ENCODE assay signal across 12 mouse cellular contexts in genomic region chr13:100871445-100872171, GRCm38 (mm10). TPM values are rescaled to one million over a fixed set of nuclear protein-coding genes. Genes with fewer than 3 reads are reported as not detected.
DNase-seq lines count a peak whose midpoint lies in the region; ATAC-seq and TF ChIP-seq lines count a peak whose summit lies in the region.
"Had no signal": no experiment of that assay in that cellular context is flagged by ENCODE, and none has a peak within 500 bp of the region (broad histone marks: within the 10 kb centered on the region; RNA-seq: fewer than 3 reads in every experiment).

No protein-coding gene starts in this region.

- no peaks in the 10 kb centered on the region for H3K36me3 ChIP-seq in heart, embryonic 12.5 days
- no peaks in the 10 kb centered on the region for H3K36me3 ChIP-seq in hindbrain, postnatal 0 days (ENCODE audit: insufficient read depth, low read length)
- H3K36me3 ChIP-seq in limb, embryonic 10.5 days, result no peaks in the 10 kb centered on the region
- H3K36me3 ChIP-seq: embryonic facial prominence, embryonic 13.5 days had no signal

- H3K9me3 ChIP-seq in heart, embryonic 12.5 days (replicated peaks), result 0 out of 2 replicates have a peak, but pooled peaks cover 2% of the 10 kb centered on the region
- no peaks in the 10 kb centered on the region for H3K9me3 ChIP-seq in hindbrain, postnatal 0 days (ENCODE audit: low read length)
- no peaks in the 10 kb centered on the region for H3K9me3 ChIP-seq in limb, embryonic 10.5 days (replicated peaks)
- H3K9me3 ChIP-seq: embryonic facial prominence, embryonic 13.5 days had no signal

- no peak for ATAC-seq in heart, embryonic 12.5 days (ENCODE audit: insufficient number of reproducible peaks, low FRiP score)
- peak; percentile 80 for ATAC-seq in hindbrain, postnatal 0 days

- no peak overlapping the region for H3K4me3 ChIP-seq in heart, embryonic 12.5 days
- H3K4me3 ChIP-seq in hindbrain, postnatal 0 days (ENCODE audit: low read length), result no peak overlapping the region
- H3K4me3 ChIP-seq in limb, embryonic 10.5 days, result no peak overlapping the region
- H3K4me3 ChIP-seq: embryonic facial prominence, embryonic 13.5 days had no signal

- TF ChIP-seq CTCF in hindbrain, postnatal 0 days (IDR thresholded peaks at IDR 0.05; ENCODE audit: low read depth), result no peak

- WGBS in heart, embryonic 12.5 days, result 61% methylated on average over 11 of the region's 11 CpGs
- 28% methylated on average over 11 of the region's 11 CpGs for WGBS in hindbrain, postnatal 0 days
- WGBS in limb, embryonic 10.5 days, result 76% methylated on average over 11 of the region's 11 CpGs

- no peaks in the 10 kb centered on the region for H3K27me3 ChIP-seq in heart, embryonic 12.5 days (replicated peaks)
- no peaks in the 10 kb centered on the region for H3K27me3 ChIP-seq in hindbrain, postnatal 0 days (ENCODE audit: insufficient read depth, low read length)
- no peaks in the 10 kb centered on the region for H3K27me3 ChIP-seq in limb, embryonic 10.5 days (ENCODE audit: low read depth, poor library complexity, severe bottlenecking)
- H3K27me3 ChIP-seq: embryonic facial prominence, embryonic 13.5 days had no signal

- DNase-seq in heart, adult 11 months, result peak; percentile 23
- peak; percentile 29 for DNase-seq in right cerebral cortex, adult 18-20 months
- DNase-seq in right cerebral cortex, postnatal 4 days, result no peak
- DNase-seq in hindbrain, postnatal 0 days (ENCODE audit: low spot score), result peak; percentile 57
- peak; percentile 43 for DNase-seq in telencephalon, adult 2 months (ENCODE audit: low read depth, low spot score)
- no peak for DNase-seq in limb, embryonic 10.5 days (ENCODE audit: low spot score)
- no peak for DNase-seq in cerebellum, adult 9-10 months
- DNase-seq: cerebellum, postnatal 14 days; kidney, postnatal 36 days had no signal

- H3K9ac ChIP-seq in heart, embryonic 12.5 days, result no peak overlapping the region
- H3K9ac ChIP-seq in hindbrain, postnatal 0 days (replicated peaks; ENCODE audit: low read length), result no peak overlapping the region
- H3K9ac ChIP-seq: embryonic facial prominence, embryonic 13.5 days had no signal

- H3K27ac ChIP-seq in heart, embryonic 12.5 days (ENCODE audit: poor library complexity, severe bottlenecking), result no peak overlapping the region
- H3K27ac ChIP-seq in hindbrain, postnatal 0 days, result peak overlapping the region; percentile 41; the same call in 1 of the 2 replicates
- H3K27ac ChIP-seq in limb, embryonic 10.5 days, result no peak overlapping the region
- H3K27ac ChIP-seq: embryonic facial prominence, embryonic 13.5 days had no signal

- H3K4me2 ChIP-seq in heart, embryonic 12.5 days, result no peak overlapping the region
- H3K4me2 ChIP-seq in hindbrain, postnatal 0 days (ENCODE audit: low read depth, low read length), result no peak overlapping the region
- H3K4me2 ChIP-seq: embryonic facial prominence, embryonic 13.5 days; liver, embryonic 11.5 days had no signal

- peaks cover 8% of the 10 kb centered on the region; the same call in 1 of the 2 replicates for H3K4me1 ChIP-seq in heart, embryonic 12.5 days (replicated peaks)
- no peaks in the 10 kb centered on the region for H3K4me1 ChIP-seq in hindbrain, postnatal 0 days (ENCODE audit: insufficient read depth, low read length)
- H3K4me1 ChIP-seq in limb, embryonic 10.5 days, result 0 out of 2 replicates have a peak, but pooled peaks cover 4% of the 10 kb centered on the region
- H3K4me1 ChIP-seq: embryonic facial prominence, embryonic 13.5 days had no signal

RNA-seq across cellular contexts. Expression of gene Slc30a5, which starts 38.4 kb away (rescaled TPM):
- polyA plus RNA-seq in heart, embryonic 12.5 days (2016; fragmentation: Nextera tagmentation; extraction: Ambion mirVana), result 43.1 and 44.8 TPM in 2 replicates
- 41.3 and 41.7 TPM in 2 replicates for total RNA-seq in hindbrain, postnatal 0 days (2014; rRNA removed)
- polyA plus RNA-seq in hindbrain, postnatal 0 days (2015; fragmentation: Nextera tagmentation; extraction: Ambion mirVana), result 24.4 and 26.3 TPM in 2 replicates
- 44.8 and 45.2 TPM in 2 replicates for polyA plus RNA-seq in limb, embryonic 10.5 days (2016; fragmentation: Nextera tagmentation; extraction: Ambion mirVana)

Comparison
In these comparisons a context has a peak if more than half of its experiments do, and no peak if none do; other contexts are left out.
1. DNase-seq: peak in heart, adult 11 months (single experiment), right cerebral cortex, adult 18-20 months (single experiment), hindbrain, postnatal 0 days (single experiment) and telencephalon, adult 2 months (single experiment); none in right cerebral cortex, postnatal 4 days (single experiment), limb, embryonic 10.5 days (single experiment) and cerebellum, adult 9-10 months (single experiment).